Mouse (Mus musculus): ENCODE results near the gene Cobll1. TPM values are rescaled to one million over a fixed set of nuclear protein-coding genes. Genes with fewer than 3 reads are reported as not detected.
"Not testable (repeated sequence)": the region's sequence is repeated elsewhere in the genome, so short reads cannot be mapped to it uniquely, and the experiment has no call there.

The Cobll1 gene
- polyA plus RNA-seq, 1 experiment from 2014 or later: 6.4 TPM

- ATAC-seq (replicated peaks; ENCODE audit: low FRiP score) (no peak), DNase-seq (ENCODE audit: low spot score) (no peak)
- Histone ChIP-seq H3K27me3 (replicated peaks; ENCODE audit: control insufficient read depth, insufficient read depth, low read length) (no peaks in the 10 kb centered on the region), H3K36me3 (ENCODE audit: control insufficient read depth, insufficient read depth, low read length) (no peaks in the 10 kb centered on the region), H3K4me2 (no peak overlapping the region), H3K4me1 (replicated peaks; ENCODE audit: control insufficient read depth, insufficient read depth, low read length) (no peaks in the 10 kb centered on the region), H3K4me3 (ENCODE audit: low read depth, low read length) (no peak overlapping the region), H3K9ac (ENCODE audit: low read depth, low read length) (no peak overlapping the region), H3K27ac (ENCODE audit: low read depth, low read length) (no peak overlapping the region), H3K9me3 (ENCODE audit: control insufficient read depth, low read length) (no peaks in the 10 kb centered on the region)
- WGBS: 77% methylated on average over 5 of the region's 5 CpGs
Measured at GRCm38 (mm10) chr2:65266576-65267299, 27.5 kb upstream of the Cobll1 start.

- WGBS: 76% methylated on average over 4 of the region's 4 CpGs
- no peak for ATAC-seq (replicated peaks; ENCODE audit: low FRiP score)
Measured at GRCm38 (mm10) chr2:65262251-65262650, 23.0 kb upstream of the Cobll1 start.

GRCm38 (mm10) chr2:65260828-65261227 lies 21.6 kb upstream of the Cobll1 start:
- not testable (repeated sequence) for H3K9me3 ChIP-seq (ENCODE audit: control insufficient read depth, low read length); H3K36me3 ChIP-seq (ENCODE audit: control insufficient read depth, insufficient read depth, low read length); H3K27me3 ChIP-seq (replicated peaks; ENCODE audit: control insufficient read depth, insufficient read depth, low read length); H3K4me1 ChIP-seq (replicated peaks; ENCODE audit: control insufficient read depth, insufficient read depth, low read length); H3K4me2 ChIP-seq; H3K27ac ChIP-seq (ENCODE audit: low read depth, low read length); ATAC-seq (replicated peaks; ENCODE audit: low FRiP score); H3K4me3 ChIP-seq (ENCODE audit: low read depth, low read length); DNase-seq (ENCODE audit: low spot score); H3K9ac ChIP-seq (ENCODE audit: low read depth, low read length)
- WGBS: 68% methylated on average over 6 of the region's 6 CpGs

More at GRCm38 (mm10) chr2:65262251-65262650, 23.0 kb upstream of the Cobll1 start:
- Histone ChIP-seq H3K36me3 (ENCODE audit: control insufficient read depth, insufficient read depth, low read length) (no peaks in the 10 kb centered on the region), H3K9ac (ENCODE audit: low read depth, low read length) (no peak overlapping the region), H3K4me1 (replicated peaks; ENCODE audit: control insufficient read depth, insufficient read depth, low read length) (no peaks in the 10 kb centered on the region), H3K27ac (ENCODE audit: low read depth, low read length) (no peak overlapping the region), H3K9me3 (ENCODE audit: control insufficient read depth, low read length) (no peaks in the 10 kb centered on the region), H3K4me2 (no peak overlapping the region), H3K27me3 (replicated peaks; ENCODE audit: control insufficient read depth, insufficient read depth, low read length) (no peaks in the 10 kb centered on the region), H3K4me3 (ENCODE audit: low read depth, low read length) (no peak overlapping the region)
- no peak for DNase-seq (ENCODE audit: low spot score)

- no peaks in the 10 kb centered on the region for H3K9me3 ChIP-seq (ENCODE audit: control insufficient read depth, low read length)
- DNase-seq (ENCODE audit: low spot score): no peak
- no peaks in the 10 kb centered on the region for H3K4me1 ChIP-seq (replicated peaks; ENCODE audit: control insufficient read depth, insufficient read depth, low read length)
- H3K9ac ChIP-seq (ENCODE audit: low read depth, low read length): no peak overlapping the region
- H3K36me3 ChIP-seq (ENCODE audit: control insufficient read depth, insufficient read depth, low read length): no peaks in the 10 kb centered on the region
- no peak for ATAC-seq (replicated peaks; ENCODE audit: low FRiP score)
- no peak overlapping the region for H3K4me2 ChIP-seq
- H3K27ac ChIP-seq (ENCODE audit: low read depth, low read length): no peak overlapping the region
- no peak overlapping the region for H3K4me3 ChIP-seq (ENCODE audit: low read depth, low read length)
- H3K27me3 ChIP-seq (replicated peaks; ENCODE audit: control insufficient read depth, insufficient read depth, low read length): no peaks in the 10 kb centered on the region
- 86% methylated on average over 4 of the region's 4 CpGs for WGBS
Measured at GRCm38 (mm10) chr2:65260400-65260799, 21.2 kb upstream of the Cobll1 start.

- no peak overlapping the region for H3K4me2 ChIP-seq
- 57% methylated on average over 2 of the region's 2 CpGs for WGBS
- H3K36me3 ChIP-seq (ENCODE audit: control insufficient read depth, insufficient read depth, low read length): no peaks in the 10 kb centered on the region
- no peak overlapping the region for H3K4me3 ChIP-seq (ENCODE audit: low read depth, low read length)
- no peak overlapping the region for H3K27ac ChIP-seq (ENCODE audit: low read depth, low read length)
- no peaks in the 10 kb centered on the region for H3K27me3 ChIP-seq (replicated peaks; ENCODE audit: control insufficient read depth, insufficient read depth, low read length)
- H3K9ac ChIP-seq (ENCODE audit: low read depth, low read length): no peak overlapping the region
- ATAC-seq (replicated peaks; ENCODE audit: low FRiP score): no peak
- DNase-seq (ENCODE audit: low spot score): no peak
- H3K9me3 ChIP-seq (ENCODE audit: control insufficient read depth, low read length): no peaks in the 10 kb centered on the region
- H3K4me1 ChIP-seq (replicated peaks; ENCODE audit: control insufficient read depth, insufficient read depth, low read length): no peaks in the 10 kb centered on the region; the same call in 1 of the 2 replicates
Measured at GRCm38 (mm10) chr2:65257446-65257845, 18.2 kb upstream of the Cobll1 start.

GRCm38 (mm10) chr2:65256494-65257254 lies 17.5 kb upstream of the Cobll1 start:
- H3K4me1 ChIP-seq (replicated peaks; ENCODE audit: control insufficient read depth, insufficient read depth, low read length): no peaks in the 10 kb centered on the region; the same call in 1 of the 2 replicates
- H3K9ac ChIP-seq (ENCODE audit: low read depth, low read length): no peak overlapping the region
- H3K36me3 ChIP-seq (ENCODE audit: control insufficient read depth, insufficient read depth, low read length): no peaks in the 10 kb centered on the region
- 75% methylated on average over 6 of the region's 6 CpGs for WGBS
- no peak overlapping the region for H3K27ac ChIP-seq (ENCODE audit: low read depth, low read length)
- no peak overlapping the region for H3K4me3 ChIP-seq (ENCODE audit: low read depth, low read length)
- H3K27me3 ChIP-seq (replicated peaks; ENCODE audit: control insufficient read depth, insufficient read depth, low read length): no peaks in the 10 kb centered on the region
- no peak for ATAC-seq (replicated peaks; ENCODE audit: low FRiP score)
- H3K4me2 ChIP-seq: no peak overlapping the region
- DNase-seq (ENCODE audit: low spot score): no peak
- H3K9me3 ChIP-seq (ENCODE audit: control insufficient read depth, low read length): no peaks in the 10 kb centered on the region

- Histone ChIP-seq H3K27ac (ENCODE audit: low read depth, low read length) (no peak overlapping the region), H3K9me3 (ENCODE audit: control insufficient read depth, low read length) (no peaks in the 10 kb centered on the region), H3K4me2 (no peak overlapping the region), H3K27me3 (replicated peaks; ENCODE audit: control insufficient read depth, insufficient read depth, low read length) (no peaks in the 10 kb centered on the region), H3K4me3 (ENCODE audit: low read depth, low read length) (no peak overlapping the region), H3K4me1 (replicated peaks; ENCODE audit: control insufficient read depth, insufficient read depth, low read length) (no peaks in the 10 kb centered on the region; the same call in 1 of the 2 replicates), H3K9ac (ENCODE audit: low read depth, low read length) (no peak overlapping the region), H3K36me3 (ENCODE audit: control insufficient read depth, insufficient read depth, low read length) (no peaks in the 10 kb centered on the region)
- ATAC-seq (replicated peaks; ENCODE audit: low FRiP score) (no peak), DNase-seq (ENCODE audit: low spot score) (no peak)
- 54% methylated on average over 5 of the region's 5 CpGs for WGBS
Measured at GRCm38 (mm10) chr2:65250589-65251104, 11.4 kb upstream of the Cobll1 start.

GRCm38 (mm10) chr2:65249575-65249974 lies 10.4 kb upstream of the Cobll1 start:
- 49% methylated on average over 2 of the region's 2 CpGs for WGBS
- Histone ChIP-seq H3K27me3 (replicated peaks; ENCODE audit: control insufficient read depth, insufficient read depth, low read length) (no peaks in the 10 kb centered on the region), H3K4me1 (replicated peaks; ENCODE audit: control insufficient read depth, insufficient read depth, low read length) (no peaks in the 10 kb centered on the region; the same call in 1 of the 2 replicates), H3K9ac (ENCODE audit: low read depth, low read length) (no peak overlapping the region), H3K4me2 (no peak overlapping the region), H3K27ac (ENCODE audit: low read depth, low read length) (no peak overlapping the region), H3K9me3 (ENCODE audit: control insufficient read depth, low read length) (no peaks in the 10 kb centered on the region), H3K4me3 (ENCODE audit: low read depth, low read length) (no peak overlapping the region), H3K36me3 (ENCODE audit: control insufficient read depth, insufficient read depth, low read length) (no peaks in the 10 kb centered on the region)
- ATAC-seq (replicated peaks; ENCODE audit: low FRiP score): no peak
- no peak for DNase-seq (ENCODE audit: low spot score)
